Mouse (Mus musculus) T-helper 17 cell (primary cell): ENCODE data around the gene Akap6.

Experiments used
- in situ Hi-C, 2 experiments: fragments of 300-600 bp; cut with MboI, MseI; formaldehyde crosslinking; loops; 1 replicate in 1 of 2; 2 replicates in 1 of 2; pipeline ENCODE4 v1.15.1; 2025; ENCODE audit warnings: high pct_unique_total_duplicates in 2 of 2

Gene Akap6

DNA sequence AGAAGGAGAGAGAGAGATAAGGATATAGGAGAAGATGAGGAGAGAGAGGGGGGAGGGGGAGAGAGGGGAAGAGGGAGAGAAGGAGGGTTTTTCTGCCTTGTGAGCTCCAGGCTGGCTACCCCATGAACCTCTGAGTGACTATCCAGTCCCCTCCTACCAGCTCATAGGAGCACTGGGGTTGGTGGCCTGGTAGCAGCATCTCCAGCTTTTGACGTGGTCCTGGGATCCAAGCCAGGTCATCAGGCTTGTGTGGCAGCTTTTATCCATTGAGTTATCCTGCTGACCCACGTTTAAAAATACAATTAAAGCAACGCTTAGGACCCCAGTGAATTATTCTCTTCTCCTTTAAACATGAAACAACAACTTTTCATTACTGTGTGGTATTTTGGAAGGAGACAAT, 197.6 kb downstream of the Akap6 start:
- in situ Hi-C loops, result no loop called here

DNA sequence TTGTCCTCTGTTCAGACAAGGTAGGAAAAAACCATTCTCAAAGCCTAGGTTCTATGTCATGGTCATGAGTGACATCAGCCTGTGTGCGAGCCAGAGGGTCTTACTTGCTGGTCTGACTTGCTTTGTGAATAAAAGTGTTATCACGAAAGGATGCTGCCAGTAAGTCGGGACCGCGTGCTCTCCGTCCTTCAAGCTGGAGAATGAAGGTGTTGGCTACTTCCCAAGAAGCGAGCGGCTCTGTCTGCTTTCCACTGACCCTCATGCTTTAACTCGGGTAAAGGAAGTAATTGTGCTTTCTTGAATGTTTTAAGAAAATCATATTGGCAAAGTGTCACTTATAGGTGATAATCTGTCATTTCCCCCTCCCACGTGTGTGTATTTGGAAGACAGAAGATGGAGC, 198.9 kb downstream of the Akap6 start:
- in situ Hi-C loops, result no loop called here

DNA sequence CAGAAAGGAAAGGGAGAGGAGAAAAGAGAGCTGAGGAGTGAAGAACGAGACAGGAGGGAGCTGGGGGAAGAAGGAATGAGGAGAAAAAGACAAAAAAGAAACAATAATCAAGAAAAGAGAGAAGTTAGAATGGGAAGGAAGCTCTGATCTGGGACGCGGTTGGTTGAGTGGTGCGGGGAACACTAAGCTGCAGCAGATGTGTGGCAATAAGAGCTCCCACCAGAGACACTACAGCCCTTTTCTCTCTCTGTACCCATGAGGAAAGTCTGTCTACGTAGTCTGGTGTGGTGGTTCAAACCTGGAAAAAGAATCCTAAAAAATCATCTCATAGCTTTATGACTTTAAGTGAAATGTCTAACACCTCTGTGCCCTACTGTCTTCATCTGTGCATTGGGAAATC, 204.9 kb downstream of the Akap6 start:
- in situ Hi-C loops, result no loop called here

DNA sequence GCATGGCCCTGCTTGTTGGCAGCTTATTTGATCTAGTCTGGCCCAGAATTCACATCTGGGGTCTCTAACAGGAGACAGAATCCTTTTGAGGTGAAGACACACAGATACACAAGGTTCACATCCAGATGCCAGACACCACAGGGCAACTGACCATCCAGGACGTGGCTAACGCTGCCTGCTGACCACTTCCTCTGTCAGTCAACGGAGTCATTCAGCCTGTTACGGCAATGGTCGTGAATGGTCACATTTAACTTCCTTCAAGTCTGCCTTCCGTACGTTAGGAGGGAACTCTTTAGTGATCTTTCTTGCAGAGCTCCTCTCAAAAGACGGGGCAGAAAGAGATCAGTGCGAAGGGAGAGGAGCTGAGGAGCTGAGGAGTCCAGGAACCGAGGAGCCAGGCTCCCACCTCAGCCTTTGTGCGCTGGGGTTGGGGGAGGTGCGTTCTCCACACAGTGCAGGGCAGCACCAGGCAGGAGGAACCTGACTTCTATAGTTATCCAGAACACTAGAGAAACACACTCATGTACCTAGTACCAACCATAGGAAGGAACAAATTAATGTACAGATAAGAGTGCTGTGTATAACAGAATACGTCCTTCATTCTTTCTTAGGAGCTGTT, 209.4 kb downstream of the Akap6 start:
- in situ Hi-C loops, result loop anchor here in 1 of 2 experiments (5.0 kb wide), 1 partner anchor 579 kb away; no protein-coding TSS in a partner anchor

DNA sequence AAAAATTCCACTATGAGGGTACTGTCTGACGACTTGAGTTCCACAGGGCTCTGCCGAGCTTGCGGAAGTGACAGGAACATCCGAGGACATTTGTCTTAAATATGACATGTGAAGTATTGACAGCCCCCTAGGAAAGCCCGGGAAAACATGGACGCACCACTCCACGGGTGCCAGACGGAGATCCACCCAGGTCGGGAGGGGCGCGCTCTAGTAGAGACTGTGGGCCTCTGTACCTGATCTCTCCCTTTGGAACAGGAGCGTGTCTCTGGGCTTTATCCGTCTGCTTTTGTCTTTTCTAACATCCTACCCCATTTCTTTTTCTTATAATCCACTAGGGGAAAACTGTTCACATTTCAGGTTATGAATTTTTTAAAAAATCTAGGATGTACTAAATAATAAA, 211.2 kb downstream of the Akap6 start:
- in situ Hi-C loops, result loop anchor here (10.0 kb wide), 2 partner anchors 1154 to 1444 kb away; no protein-coding TSS in a partner anchor

DNA sequence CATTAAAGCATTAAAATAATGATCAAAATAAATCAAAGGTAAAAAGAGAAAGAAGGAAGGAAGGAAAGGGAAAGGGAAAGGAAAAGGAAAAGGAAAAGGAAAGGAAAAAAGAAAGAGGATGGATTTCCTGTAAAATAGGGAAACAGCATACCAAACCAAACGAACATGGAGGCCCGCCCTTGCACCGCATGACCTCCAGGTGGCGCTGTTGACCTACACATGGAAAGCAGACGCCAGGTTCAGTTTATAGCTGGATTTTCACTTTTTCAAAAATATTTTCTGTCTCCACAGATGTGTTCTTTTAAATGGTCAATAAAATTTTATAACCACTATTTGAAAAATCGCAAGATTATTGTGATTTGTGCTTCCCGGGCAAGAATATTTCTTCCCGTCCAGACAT, 211.6 kb downstream of the Akap6 start:
- in situ Hi-C loops, result loop anchor here (10.0 kb wide), 2 partner anchors 1154 to 1444 kb away; no protein-coding TSS in a partner anchor

DNA sequence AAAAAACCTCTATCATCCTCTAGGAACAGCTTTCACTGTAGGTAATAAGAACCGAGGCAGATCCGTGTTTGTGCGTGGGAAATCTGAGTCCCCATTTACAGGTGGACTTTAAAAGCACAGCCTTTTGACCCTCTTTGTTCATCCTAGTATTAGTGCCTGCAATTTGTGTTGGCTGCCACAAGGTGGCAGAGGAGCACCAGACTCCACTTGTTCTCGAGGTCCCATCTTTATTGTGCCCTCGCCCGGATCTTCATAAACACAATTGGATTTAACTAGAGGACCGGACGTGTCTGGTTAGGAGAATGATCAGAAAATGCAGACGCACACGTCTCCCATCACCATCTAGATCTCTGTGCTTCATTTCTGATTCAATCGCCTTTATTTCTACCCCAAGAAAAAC, 219.8 kb downstream of the Akap6 start:
- in situ Hi-C loops, result loop anchor here (5.0 to 10.0 kb wide), 3 partner anchors 1128 to 1436 kb away; no protein-coding TSS in a partner anchor

DNA sequence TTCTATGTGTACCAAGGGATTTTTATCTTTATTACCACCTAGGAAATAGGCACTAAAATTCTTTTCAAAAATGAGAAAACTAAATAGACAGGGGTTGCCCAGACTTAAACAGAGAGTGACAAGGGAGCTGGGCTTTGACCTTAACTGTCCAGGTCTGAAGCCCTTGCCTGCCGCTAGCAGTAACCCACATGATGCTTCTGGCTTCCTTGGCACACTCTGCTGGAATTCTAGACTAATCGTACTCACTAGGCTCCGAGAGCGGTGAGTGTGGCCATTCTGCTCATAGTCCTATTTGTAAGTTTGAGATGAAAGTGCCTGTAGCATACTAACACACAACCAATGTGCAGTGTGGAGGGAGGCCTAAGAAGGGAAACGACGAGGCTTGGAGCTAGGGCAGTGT, 223.3 kb downstream of the Akap6 start:
- in situ Hi-C loops, result loop anchor here in 1 of 2 experiments (5.0 to 10.0 kb wide), 2 partner anchors 732 to 1630 kb away; no protein-coding TSS in a partner anchor

DNA sequence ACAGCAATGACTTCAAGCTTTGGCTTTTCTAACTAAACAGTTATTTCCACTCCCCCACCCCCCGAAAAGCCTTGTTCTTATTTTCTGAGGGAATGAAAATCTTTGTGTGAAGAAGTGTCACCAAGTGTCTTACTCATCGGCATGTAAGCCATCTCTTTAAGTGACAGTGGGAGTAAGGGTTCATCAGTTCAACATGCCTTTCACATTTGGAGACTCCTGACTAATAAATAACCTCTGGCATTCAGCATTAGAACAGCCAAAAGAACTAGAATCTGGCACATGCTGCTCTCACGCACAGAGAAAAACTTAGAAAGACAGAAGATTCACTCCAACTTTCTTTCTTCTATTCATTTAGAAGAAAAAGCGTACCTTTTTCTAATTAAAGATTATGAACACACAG, 226.3 kb downstream of the Akap6 start:
- in situ Hi-C loops, result loop anchor here in 1 of 2 experiments (10.0 kb wide), 1 partner anchor 729 kb away; no protein-coding TSS in a partner anchor

DNA sequence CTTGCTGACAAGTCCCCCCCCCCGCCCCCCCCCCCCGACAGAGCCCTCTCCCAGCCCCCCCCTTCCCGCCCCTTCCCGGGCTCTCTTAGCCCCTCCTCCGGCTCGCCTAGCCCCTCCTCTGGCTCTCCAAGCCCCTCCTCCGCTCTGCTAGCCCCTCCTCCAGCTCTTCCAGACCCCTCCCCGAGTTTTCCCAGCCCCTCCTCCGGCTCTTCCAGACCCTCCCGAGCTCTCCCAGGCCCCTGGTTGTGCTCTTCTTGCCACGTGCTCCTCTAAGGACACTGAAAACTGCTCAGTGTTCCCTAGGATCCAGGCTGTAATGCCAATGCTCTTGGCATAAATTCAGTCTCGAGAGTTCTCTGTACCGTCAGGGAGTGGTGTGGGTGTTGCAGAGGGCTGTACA, 234.6 kb downstream of the Akap6 start:
- in situ Hi-C loops, result no loop called here

DNA sequence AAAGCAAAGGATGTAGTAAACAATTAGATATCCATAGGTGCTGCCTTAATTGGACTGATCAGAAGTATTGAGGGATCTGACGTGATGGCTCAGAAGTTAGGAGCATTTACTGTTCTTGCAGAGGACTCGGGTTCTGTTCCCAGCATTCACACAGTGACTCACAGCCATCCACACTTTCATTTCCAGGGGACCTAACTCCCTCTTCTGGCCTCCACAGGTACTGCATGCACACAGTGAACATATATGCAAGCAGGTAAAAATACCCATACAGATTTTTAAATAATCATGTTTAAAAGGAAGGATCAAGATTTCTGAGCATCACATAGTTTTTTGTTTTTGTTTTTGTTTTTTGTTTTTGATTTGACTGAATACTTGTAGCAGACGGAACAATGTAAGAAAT, 235.8 kb downstream of the Akap6 start:
- in situ Hi-C loops, result no loop called here

DNA sequence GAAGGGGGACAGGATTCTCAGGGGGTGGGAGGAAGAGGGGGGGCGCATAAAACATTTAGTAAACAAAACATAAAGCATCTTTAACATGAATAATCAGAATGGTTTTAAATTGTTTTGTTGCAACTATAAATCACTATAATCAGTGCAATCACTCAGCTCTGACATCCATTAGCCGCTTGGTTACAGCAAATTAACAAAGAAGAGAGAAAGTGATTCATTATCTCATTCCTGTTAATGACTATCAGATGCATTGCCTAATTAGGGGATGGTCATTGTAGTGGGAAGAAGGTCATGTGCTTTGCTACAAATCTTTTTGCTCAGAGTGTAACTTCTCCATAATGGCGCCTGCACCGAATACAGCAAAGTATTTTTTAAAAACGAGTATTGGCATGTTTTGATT, 239.6 kb downstream of the Akap6 start:
- in situ Hi-C loops, result no loop called here

DNA sequence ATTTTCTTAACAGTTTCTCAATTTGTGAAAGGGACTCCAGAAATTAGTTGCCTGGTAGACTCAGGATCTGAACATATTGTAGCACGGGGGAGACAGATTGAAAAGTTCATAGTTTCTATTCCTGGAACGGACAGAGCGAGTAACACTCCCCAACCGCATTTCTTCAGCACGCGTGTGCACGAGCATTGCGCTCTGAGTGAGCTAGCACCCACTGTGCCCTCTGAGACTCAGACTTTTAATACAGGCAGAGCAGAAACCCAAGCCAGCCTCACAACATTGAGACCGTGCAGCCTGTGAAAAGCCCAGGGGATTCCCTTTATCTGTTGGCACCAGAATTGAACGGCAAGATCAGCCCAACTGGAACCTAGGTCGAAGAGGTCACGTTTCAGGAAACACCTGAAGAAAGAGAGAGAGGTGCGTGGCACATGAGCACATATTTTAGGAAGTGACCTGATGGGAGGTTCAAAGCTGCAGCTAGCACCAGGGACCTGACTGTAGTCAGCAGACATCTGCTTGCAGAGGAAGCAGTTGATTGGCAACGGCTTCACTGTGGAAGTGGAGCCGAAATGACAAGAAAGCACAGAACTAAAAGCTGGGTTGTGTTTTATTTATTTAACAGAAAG, 240.3 kb downstream of the Akap6 start:
- in situ Hi-C loops, result no loop called here

DNA sequence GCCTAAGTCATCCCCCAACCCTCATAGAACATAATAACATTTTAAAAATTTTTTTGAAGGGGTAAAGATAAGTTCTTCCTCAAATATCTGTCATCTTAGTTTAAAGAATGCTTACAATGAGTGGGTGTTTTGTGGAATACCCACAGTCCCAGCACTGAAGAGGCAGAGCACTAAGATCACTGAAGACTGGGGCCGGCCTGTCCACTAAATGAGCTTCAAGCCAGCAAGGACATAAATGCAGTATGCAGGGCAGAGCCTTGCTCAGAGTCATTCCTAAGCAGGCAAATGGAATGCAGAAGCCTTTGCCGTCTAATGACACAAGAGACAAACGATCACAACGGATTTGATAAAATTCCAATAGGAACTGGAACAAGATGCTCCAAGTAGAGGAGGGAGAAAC, 242.8 kb downstream of the Akap6 start:
- in situ Hi-C loops, result no loop called here

DNA sequence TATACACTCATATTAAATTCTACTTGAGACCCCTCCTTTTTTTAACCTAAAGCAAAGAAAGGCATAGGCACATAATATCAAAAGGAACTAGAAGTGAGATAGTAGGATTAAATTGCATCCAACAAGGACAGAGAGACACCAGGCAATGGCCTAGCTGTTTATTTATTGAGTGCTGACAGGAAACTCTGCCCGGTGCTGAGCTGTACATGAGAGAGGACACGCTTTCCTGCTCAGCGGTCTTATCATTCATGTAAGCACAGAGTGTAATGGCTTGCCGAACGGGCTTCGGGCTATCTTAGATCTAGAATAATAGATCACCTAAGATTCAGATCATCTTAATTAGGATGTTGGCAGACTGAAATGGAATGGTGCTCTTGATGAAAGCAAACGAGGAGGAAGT, 245.1 kb downstream of the Akap6 start:
- in situ Hi-C loops, result no loop called here

DNA sequence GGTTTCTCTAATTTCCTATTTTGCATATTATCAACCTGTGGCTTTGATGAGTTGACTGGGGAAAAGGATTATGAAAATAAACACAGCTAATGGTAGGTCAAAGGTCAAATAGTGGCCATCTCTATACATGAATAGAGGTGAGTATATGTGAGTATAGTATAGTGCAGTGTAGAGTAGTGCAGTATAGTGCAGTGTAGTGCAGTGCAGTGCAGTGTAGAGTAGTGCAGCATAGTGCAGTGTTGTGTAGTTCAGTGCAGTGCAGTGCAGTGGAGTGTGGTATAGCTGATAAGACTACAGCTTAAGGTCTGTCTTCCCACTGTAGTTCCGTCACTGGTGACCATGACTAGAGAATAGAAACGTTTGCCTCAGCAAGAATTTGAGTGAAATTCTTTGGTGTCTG, 245.8 kb downstream of the Akap6 start:
- in situ Hi-C loops, result no loop called here

DNA sequence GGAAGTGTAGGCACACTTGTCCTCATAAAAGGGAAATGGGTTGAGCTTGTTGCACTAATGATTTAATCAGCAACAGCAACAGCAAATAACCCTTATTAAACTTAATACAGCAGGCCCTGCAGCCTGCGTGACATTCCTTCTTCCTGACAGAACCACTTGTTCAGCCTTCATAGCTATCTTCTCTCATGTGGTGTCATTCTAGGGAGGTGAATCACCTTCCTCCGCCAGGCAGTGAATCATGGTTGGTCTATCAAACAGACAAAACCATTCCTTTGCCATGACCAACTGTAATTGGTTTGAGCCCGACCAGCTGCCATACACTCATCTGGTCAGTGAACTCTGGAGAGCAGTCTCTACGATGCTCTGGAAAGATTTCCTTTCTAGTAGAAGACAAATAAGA, 251.5 kb downstream of the Akap6 start:
- in situ Hi-C loops, result no loop called here

DNA sequence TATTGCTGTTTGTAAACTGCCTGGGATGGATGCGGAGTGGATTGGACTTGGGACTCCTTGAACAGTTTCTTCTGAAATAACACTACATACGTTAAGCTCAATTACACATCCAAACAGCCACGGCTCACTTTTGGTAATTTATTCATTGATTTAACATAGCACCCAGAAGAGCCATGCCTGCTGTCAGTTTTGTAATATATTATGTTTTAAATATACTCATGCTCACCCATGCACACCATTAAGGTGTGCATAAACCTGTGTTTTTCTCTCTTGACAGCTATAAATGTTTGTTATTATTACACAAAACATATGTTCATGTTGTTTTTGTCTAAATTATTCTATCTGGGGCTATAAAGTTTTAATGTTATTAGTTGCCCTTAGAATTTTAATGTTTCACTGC, 258.4 kb downstream of the Akap6 start:
- in situ Hi-C loops, result no loop called here

DNA sequence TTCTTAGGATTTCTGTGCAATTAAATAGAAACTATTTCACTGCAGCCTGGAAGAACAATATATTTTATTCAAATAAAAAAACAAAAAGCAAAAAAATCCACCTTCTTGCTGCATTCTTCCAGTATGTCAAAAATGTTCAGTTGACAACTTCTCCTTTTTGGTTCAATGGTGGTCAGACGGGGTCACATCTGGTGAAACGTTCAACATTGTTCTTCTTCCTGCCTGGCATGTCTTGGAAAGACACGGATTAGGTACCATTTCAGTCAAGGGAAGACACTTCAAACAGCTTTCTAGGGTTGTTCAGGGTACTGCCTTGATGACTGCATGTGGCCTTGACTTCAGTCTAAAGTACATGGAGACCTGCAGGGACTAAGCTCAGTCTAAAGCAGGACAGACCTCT, 258.8 kb downstream of the Akap6 start:
- in situ Hi-C loops, result no loop called here

DNA sequence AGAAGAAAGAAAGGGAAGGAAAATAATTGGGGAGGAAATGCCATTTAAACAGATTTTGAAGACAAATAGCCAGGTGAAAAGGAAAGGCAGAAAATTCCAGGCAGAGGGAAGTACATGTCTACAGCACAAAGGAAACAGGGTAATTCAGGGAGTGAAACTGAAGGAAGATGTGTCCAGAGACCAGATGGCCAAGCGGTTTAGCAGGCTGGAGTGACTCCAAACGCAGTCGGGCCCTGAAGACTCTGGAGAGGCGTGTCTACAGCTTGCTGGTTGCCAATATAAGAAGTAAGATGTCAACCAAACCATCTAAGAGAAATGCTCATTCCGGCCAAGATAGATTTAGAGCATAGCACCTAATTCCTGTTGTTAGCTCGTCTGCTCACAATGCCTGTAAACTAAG, 292.6 kb downstream of the Akap6 start:
- in situ Hi-C loops, result no loop called here

DNA sequence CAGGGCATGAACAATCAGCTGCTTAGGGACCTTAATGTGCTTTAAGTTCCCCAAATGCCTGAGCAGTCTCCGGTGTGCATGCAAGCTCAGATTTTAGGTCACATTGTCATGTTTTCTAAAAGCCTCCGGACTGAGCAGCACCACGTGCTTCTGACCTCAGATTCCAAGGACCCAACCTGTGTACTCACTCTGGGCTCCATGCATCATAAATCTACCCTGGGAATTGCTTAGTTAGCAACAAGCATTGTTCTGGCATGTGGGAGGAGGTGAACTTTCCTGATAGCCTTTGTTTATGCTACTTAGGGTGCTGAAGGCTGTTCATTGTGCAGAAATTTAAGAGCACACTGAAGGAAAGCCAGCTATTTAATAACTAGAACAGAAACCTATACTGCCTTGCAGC, 313.2 kb downstream of the Akap6 start:
- in situ Hi-C loops, result no loop called here

DNA sequence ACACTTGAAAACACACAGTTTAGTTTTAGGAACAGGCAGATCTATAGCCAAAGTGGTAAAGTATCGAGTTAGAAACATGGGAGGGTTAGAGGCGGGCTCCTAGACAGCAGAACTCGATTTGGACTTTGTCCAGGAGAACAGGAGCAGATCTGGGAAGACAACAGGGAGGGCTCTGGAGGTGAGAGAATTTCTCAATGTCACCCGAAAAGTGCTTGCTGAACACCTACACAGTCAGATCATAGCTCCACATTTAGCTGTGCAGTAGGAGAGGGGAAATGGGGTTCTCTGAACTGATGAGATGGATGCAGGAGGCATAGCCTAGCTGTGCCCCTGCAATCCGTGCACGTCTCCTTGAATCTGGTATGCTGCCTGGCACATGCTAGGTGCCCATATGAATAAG, 315.4 kb downstream of the Akap6 start:
- in situ Hi-C loops, result no loop called here

DNA sequence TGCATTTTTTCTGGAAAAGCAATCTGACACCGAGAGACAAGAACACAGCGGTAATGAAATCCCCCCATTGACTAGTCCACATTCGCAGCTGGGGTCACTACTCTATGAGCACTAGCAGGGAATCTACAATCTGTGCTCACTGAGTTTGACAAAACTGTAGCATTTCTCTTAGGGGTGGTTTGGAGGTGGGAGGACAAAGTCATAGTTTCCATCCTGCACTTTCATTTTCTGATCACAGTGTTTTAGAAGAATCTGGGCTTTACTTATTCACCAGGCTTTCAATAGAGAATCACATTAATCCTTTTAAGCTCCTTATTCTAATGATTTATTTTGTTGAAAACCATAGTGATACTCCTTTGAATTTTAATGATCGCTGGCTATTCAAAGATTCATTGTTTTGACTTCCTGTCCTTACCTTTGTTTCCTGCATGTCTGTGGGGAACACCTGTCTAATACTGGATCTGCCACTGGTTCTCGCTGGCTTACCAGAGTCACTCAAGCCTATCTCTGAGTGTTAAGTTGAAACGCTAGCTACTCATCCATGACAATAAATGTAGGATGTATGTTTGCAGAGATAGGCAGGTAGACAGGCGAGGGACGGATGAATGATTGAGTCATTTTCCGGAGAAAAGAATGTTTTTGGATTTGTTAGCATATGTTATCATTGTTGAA, 325.5 kb downstream of the Akap6 start:
- in situ Hi-C loops, result no loop called here
